Mouse (Mus musculus) myocyte (in vitro differentiated cells): ENCODE data around the gene Zzz3.

Experiments
- CEBPB ChIP-seq: IDR thresholded peaks from 2 replicates; pipeline ENCODE4 v1.6.1; 2011; ENCODE audit warnings: mild to moderate bottlenecking, moderate library complexity; ENCODE audit not compliant: poor library complexity, insufficient read depth, severe bottlenecking
- E2F4 ChIP-seq: IDR thresholded peaks from one replicate; pipeline ENCODE4 v1.6.1; 2011; ENCODE audit warnings: mild to moderate bottlenecking, control low read depth, moderate library complexity; ENCODE audit not compliant: insufficient read depth
- MAX ChIP-seq: IDR thresholded peaks from one replicate; pipeline ENCODE4 v1.6.1; 2011; ENCODE audit warnings: low read depth, mild to moderate bottlenecking, control low read depth
- MYOG ChIP-seq, 3 experiments: IDR thresholded peaks; one replicate each; pipeline ENCODE4 v1.6.1; 2011; ENCODE audit warnings: control low read depth in 2 of 3, low read depth in 2 of 3, mild to moderate bottlenecking in 2 of 3; ENCODE audit not compliant: insufficient read length in 2 of 3, control insufficient read depth in 1 of 3, insufficient read depth in 1 of 3
- POLR2A ChIP-seq: IDR thresholded peaks from one replicate; pipeline ENCODE4 v1.6.1; 2011; ENCODE audit warnings: low read depth, mild to moderate bottlenecking, control low read depth, moderate library complexity; ENCODE audit not compliant: insufficient read length
- POLR2AphosphoS2 ChIP-seq: IDR thresholded peaks from one replicate; pipeline ENCODE4 v1.6.1; 2011; ENCODE audit warnings: low read depth, control low read depth; ENCODE audit not compliant: insufficient read length
- REST ChIP-seq: IDR thresholded peaks from one replicate; pipeline ENCODE4 v1.6.1; 2011; ENCODE audit warnings: mild to moderate bottlenecking, control low read depth, moderate library complexity; ENCODE audit not compliant: insufficient read depth, insufficient read length
- SRF ChIP-seq: IDR thresholded peaks from one replicate; pipeline ENCODE4 v1.6.1; 2011; ENCODE audit warnings: low read depth; ENCODE audit not compliant: control insufficient read depth, insufficient read length
- TCF12 ChIP-seq: IDR thresholded peaks from one replicate; pipeline ENCODE4 v1.6.1; 2011; ENCODE audit warnings: mild to moderate bottlenecking, control low read depth; ENCODE audit not compliant: poor library complexity, insufficient read depth, severe bottlenecking
- TCF3 ChIP-seq: IDR thresholded peaks from one replicate; pipeline ENCODE4 v1.6.1; 2011; ENCODE audit warnings: low read depth, control low read depth; ENCODE audit not compliant: insufficient read length
- USF1 ChIP-seq: IDR thresholded peaks from one replicate; pipeline ENCODE4 v1.6.1; 2011; ENCODE audit warnings: low read depth, mild to moderate bottlenecking, control low read depth, moderate library complexity

GRCm38 (mm10) chr3:152464462-152464861 lies 69.2 kb downstream of the Zzz3 start:
- TF ChIP-seq POLR2AphosphoS2 (no peak), POLR2A (no peak), E2F4 (no peak), MYOG (IDR thresholded peaks at IDR 0.05; ENCODE audit: control insufficient read depth in 1 of 3, insufficient read depth in 1 of 3, insufficient read length in 2 of 3, low read depth in 2 of 3) (no peak), USF1 (no peak), MAX (no peak), CEBPB (no peak), REST (no peak), TCF12 (no peak), TCF3 (no peak), SRF (no peak)
